In the genomic region with DNA sequence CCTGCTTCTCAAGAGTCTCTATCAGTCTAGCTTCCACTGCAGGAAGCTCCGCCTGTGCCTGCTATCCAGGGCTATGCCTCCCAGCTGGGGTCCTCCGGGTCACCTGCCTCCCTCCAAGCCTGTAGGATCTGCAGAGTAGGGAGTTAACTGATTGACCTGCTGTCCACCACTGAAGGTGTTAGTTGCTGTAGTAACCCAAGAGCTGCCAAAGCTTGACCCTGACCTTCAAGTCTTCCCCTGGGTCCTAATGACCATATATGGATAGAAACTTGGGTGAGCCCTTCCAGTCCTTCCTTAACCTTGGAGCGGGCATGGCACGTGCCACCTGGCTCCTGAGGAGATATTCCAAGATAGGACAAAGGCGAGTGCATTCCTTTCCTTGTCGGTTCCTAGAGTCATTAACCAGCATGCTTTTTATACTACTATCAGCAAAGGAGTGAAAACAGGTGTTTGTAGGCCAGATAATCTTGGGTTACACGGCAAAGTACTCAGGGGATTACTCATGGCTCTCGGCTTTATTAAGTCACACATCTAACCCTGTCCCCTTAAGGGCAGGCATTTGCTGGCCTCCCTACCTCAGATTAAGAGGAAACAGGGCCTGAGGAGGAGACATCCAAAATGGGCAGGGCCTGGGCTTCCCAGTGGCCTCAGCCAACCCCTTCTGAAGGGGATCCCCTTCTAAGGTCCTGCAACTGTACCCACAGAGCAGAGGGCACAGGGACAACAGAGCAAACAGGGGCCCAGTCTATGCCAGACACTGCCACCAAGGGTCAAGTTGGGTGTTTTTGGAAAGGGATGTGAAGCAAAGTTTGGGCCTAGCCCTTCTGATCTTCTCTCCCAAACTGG, we compare ENCODE assay signal across 12 mouse cellular contexts. TPM values are rescaled to one million over a fixed set of nuclear protein-coding genes. Genes with fewer than 3 reads are reported as not detected.
A peak's percentile ranks its signal among the peaks of the same experiment; 100 is the strongest.
DNase-seq lines count a peak whose midpoint lies in the region; ATAC-seq and TF ChIP-seq lines count a peak whose summit lies in the region.
"Had no signal": no experiment of that assay in that cellular context is flagged by ENCODE, and none has a peak within 500 bp of the region (broad histone marks: within the 10 kb centered on the region; RNA-seq: fewer than 3 reads in every experiment).

No protein-coding gene starts in this region.

- no peak for TF ChIP-seq CTCF in lung, postnatal 0 days (IDR thresholded peaks at IDR 0.05)
- no peak for TF ChIP-seq CTCF in liver, postnatal 0 days (IDR thresholded peaks at IDR 0.05; ENCODE audit: low read depth)

- H3K9me3 ChIP-seq in lung, postnatal 0 days (ENCODE audit: low read length) = no peaks in the 10 kb centered on the region
- no peaks in the 10 kb centered on the region for H3K9me3 ChIP-seq in stomach, embryonic 14.5 days (ENCODE audit: control insufficient read depth, low read depth, low read length)
- no peaks in the 10 kb centered on the region for H3K9me3 ChIP-seq in liver, postnatal 0 days (ENCODE audit: low read length)
- H3K9me3 ChIP-seq: G1E; liver, embryonic 12.5 days had no signal

- DNase-seq in adrenal gland, postnatal 10 days = peak; percentile 59
- no peak for DNase-seq in adrenal gland, postnatal 4 days (ENCODE audit: low spot score in 2 of 2)
- DNase-seq in lung, postnatal 0 days (ENCODE audit: low spot score) = peak; percentile 12
- no peak for DNase-seq in lung, postnatal 4 days
- peak; percentile 74 to 81 for DNase-seq in kidney, adult 8-10 months
- no peak for DNase-seq in layer of hippocampus, postnatal 25 days (ENCODE audit: extremely low spot score in 1 of 2, low spot score in 1 of 2)
- DNase-seq in liver, postnatal 0 days = no peak
- DNase-seq: lung, postnatal 36 days had no signal

- 54% methylated on average over 8 of the region's 8 CpGs for WGBS in lung, postnatal 0 days
- 58% methylated on average over 8 of the region's 8 CpGs for WGBS in stomach, embryonic 14.5 days
- 73% methylated on average over 8 of the region's 8 CpGs for WGBS in liver, postnatal 0 days (ENCODE audit: insufficient replicate concordance)

- H3K4me1 ChIP-seq in lung, postnatal 0 days (ENCODE audit: insufficient read depth, low read depth, low read length) = no peaks in the 10 kb centered on the region
- 0 out of 2 replicates have a peak, but pooled peaks cover 7% of the 10 kb centered on the region for H3K4me1 ChIP-seq in stomach, embryonic 14.5 days (ENCODE audit: control insufficient read depth, insufficient read depth, low read length)
- H3K4me1 ChIP-seq in liver, postnatal 0 days (ENCODE audit: insufficient read depth) = peaks cover 4% of the 10 kb centered on the region
- H3K4me1 ChIP-seq: liver, embryonic 12.5 days had no signal

- no peak overlapping the region for H3K4me2 ChIP-seq in lung, postnatal 0 days (replicated peaks; ENCODE audit: low read depth, low read length)
- no peak overlapping the region for H3K4me2 ChIP-seq in stomach, embryonic 14.5 days (replicated peaks; ENCODE audit: low read depth, low read length)
- no peak overlapping the region for H3K4me2 ChIP-seq in liver, postnatal 0 days (ENCODE audit: low read depth, low read length)
- H3K4me2 ChIP-seq: liver, embryonic 12.5 days had no signal

- H3K27me3 ChIP-seq in lung, postnatal 0 days (replicated peaks; ENCODE audit: insufficient read depth, low read length) = no peaks in the 10 kb centered on the region
- H3K27me3 ChIP-seq in stomach, embryonic 14.5 days (ENCODE audit: control insufficient read depth, insufficient read depth, low read length) = no peaks in the 10 kb centered on the region
- no peaks in the 10 kb centered on the region for H3K27me3 ChIP-seq in liver, postnatal 0 days (ENCODE audit: insufficient read depth, low read length)
- H3K27me3 ChIP-seq: liver, embryonic 12.5 days had no signal

- no peak overlapping the region for H3K27ac ChIP-seq in lung, postnatal 0 days (ENCODE audit: low read length)
- no peak overlapping the region for H3K27ac ChIP-seq in stomach, embryonic 14.5 days (ENCODE audit: low read length)
- H3K27ac ChIP-seq in liver, postnatal 0 days (ENCODE audit: low read depth) = no peak overlapping the region
- H3K27ac ChIP-seq: left cerebral cortex, adult 2 months; liver, embryonic 12.5 days had no signal

- H3K9ac ChIP-seq in lung, postnatal 0 days (replicated peaks; ENCODE audit: low read depth) = no peak overlapping the region
- no peak overlapping the region for H3K9ac ChIP-seq in stomach, embryonic 14.5 days (replicated peaks; ENCODE audit: low read depth, low read length)
- no peak overlapping the region for H3K9ac ChIP-seq in liver, postnatal 0 days (replicated peaks)
- H3K9ac ChIP-seq: liver, embryonic 12.5 days had no signal

- no peak overlapping the region for H3K4me3 ChIP-seq in lung, postnatal 0 days (ENCODE audit: low read depth, low read length)
- no peak overlapping the region for H3K4me3 ChIP-seq in stomach, embryonic 14.5 days (ENCODE audit: low read depth, low read length)
- no peak overlapping the region for H3K4me3 ChIP-seq in liver, postnatal 0 days (ENCODE audit: low read depth, low read length)
- H3K4me3 ChIP-seq: left cerebral cortex, adult 2 months; liver, embryonic 12.5 days had no signal

- TF ChIP-seq EP300 in lung, postnatal 0 days (IDR thresholded peaks at IDR 0.05) = no peak
- TF ChIP-seq EP300 in liver, postnatal 0 days (IDR thresholded peaks at IDR 0.05; ENCODE audit: low read depth) = no peak

- H3K36me3 ChIP-seq in lung, postnatal 0 days (ENCODE audit: insufficient read depth, low read length) = no peaks in the 10 kb centered on the region
- no peaks in the 10 kb centered on the region for H3K36me3 ChIP-seq in stomach, embryonic 14.5 days (ENCODE audit: control insufficient read depth, insufficient read depth, low read length)
- no peaks in the 10 kb centered on the region for H3K36me3 ChIP-seq in liver, postnatal 0 days (replicated peaks; ENCODE audit: insufficient read depth, low read length)
- H3K36me3 ChIP-seq: G1E; liver, embryonic 12.5 days had no signal

- ATAC-seq in lung, postnatal 0 days = peak; percentile 46; the same call in 1 of the 2 replicates
- ATAC-seq in stomach, embryonic 14.5 days (ENCODE audit: insufficient number of reproducible peaks, insufficient read depth, low FRiP score, low read depth) = 0 out of 2 replicates have a peak, but pooled peaks have one; percentile 42
- no peak for ATAC-seq in liver, postnatal 0 days
- ATAC-seq: liver, embryonic 12.5 days had no signal

RNA-seq across cellular contexts. Expression of a gene that starts 43.6 kb away (rescaled TPM):
- total RNA-seq in adrenal gland, postnatal 10 days (2021) = 100 to 1,000 TPM in 1 of 2 experiments, 10 to 100 TPM in 1; 35.9 to 108 TPM
- total RNA-seq in adrenal gland, postnatal 4 days (2021) = 10 to 100 TPM; 21.8 to 42.0 TPM
- polyA plus RNA-seq in lung, postnatal 0 days (2015; fragmentation: Nextera tagmentation; extraction: Ambion mirVana) = 5.5 and 6.6 TPM in 2 replicates
- 10.5 and 13.8 TPM in 2 replicates for polyA plus RNA-seq in stomach, embryonic 14.5 days (2014; fragmentation: Nextera tagmentation; extraction: Ambion mirVana)
- 10 to 100 TPM; 13.9 to 16.7 TPM for total RNA-seq in layer of hippocampus, postnatal 25 days (2021)
- polyA plus RNA-seq in liver, postnatal 0 days (2015; fragmentation: Nextera tagmentation; extraction: Ambion mirVana) = 1.00 and 3.0 TPM in 2 replicates

Comparison
In these comparisons a context has a peak if more than half of its experiments do, and no peak if none do; other contexts are left out.
1. DNase-seq: peak in adrenal gland, postnatal 10 days (single experiment), lung, postnatal 0 days (single experiment) and kidney, adult 8-10 months (2 of 2); none in adrenal gland, postnatal 4 days (0 of 2), lung, postnatal 4 days (0 of 2), layer of hippocampus, postnatal 25 days (0 of 2) and liver, postnatal 0 days (single experiment).